Mouse (Mus musculus) liver, embryonic 11.5 days (tissue): ENCODE measurements at regions not wholly inside any gene's neighbourhood (a gene's known extent, or its start where the extent isn't known, plus 50 kb on each side); places are given as distances from the start of the nearest gene placed in this dataset.

Experiments
- ATAC-seq: fragments of 200-750 bp; cut with Nextera tagmentation; replicated peaks from 2 replicates; pipeline ENCODE4 v1.8.0; 2017; ENCODE audit warnings: moderate number of reproducible peaks, mild to moderate bottlenecking, moderate TSS enrichment, moderate library complexity; ENCODE audit not compliant: low FRiP score
- DNase-seq: peaks from one replicate; pipeline ENCODE4 v3.0.0-alpha.2; 2017; ENCODE audit warnings: low spot score
- H3K27ac ChIP-seq: fragments of 300-500 bp; sonication (generic); 2 replicates; pipeline ENCODE4 v1.5.1; 2014; ENCODE audit warnings: mild to moderate bottlenecking, low read depth, low read length, control low read depth
- H3K27me3 ChIP-seq: fragments of 300-500 bp; sonication (generic); replicated peaks from 2 replicates; pipeline ENCODE4 v1.6.1; 2014; ENCODE audit warnings: low read length, mixed read lengths; ENCODE audit not compliant: control insufficient read depth, insufficient read depth
- H3K36me3 ChIP-seq: fragments of 300-500 bp; sonication (generic); 2 replicates; pipeline ENCODE4 v1.6.1; 2014; ENCODE audit warnings: mild to moderate bottlenecking, low read length, moderate library complexity, mixed read lengths; ENCODE audit not compliant: control insufficient read depth, insufficient read depth
- H3K4me1 ChIP-seq: fragments of 300-500 bp; sonication (generic); replicated peaks from 2 replicates; pipeline ENCODE4 v1.6.1; 2014; ENCODE audit warnings: low read length, mixed read lengths; ENCODE audit not compliant: control insufficient read depth, insufficient read depth
- H3K4me2 ChIP-seq: fragments of 300-500 bp; sonication (generic); 2 replicates; pipeline ENCODE4 v1.6.1; 2014; ENCODE audit warnings: mild to moderate bottlenecking, control low read depth, moderate library complexity
- H3K4me3 ChIP-seq: fragments of 300-500 bp; sonication (generic); 2 replicates; pipeline ENCODE4 v1.5.1; 2014; ENCODE audit warnings: low read depth, low read length, control low read depth
- H3K9ac ChIP-seq: fragments of 300-500 bp; sonication (generic); 2 replicates; pipeline ENCODE4 v1.6.1; 2014; ENCODE audit warnings: low read depth, low read length, control low read depth
- H3K9me3 ChIP-seq: fragments of 300-500 bp; sonication (generic); 2 replicates; pipeline ENCODE4 v1.6.1; 2016; ENCODE audit warnings: low read length, inconsistent platforms, mixed read lengths; ENCODE audit not compliant: control insufficient read depth
- WGBS: fragments of 180-500 bp; shearing (Covaris S2); extraction: QIAGEN DNeasy Blood & Tissue Kit; methylation state at CpG from one replicate; pipeline ENCODE4 v1.1.7; 2014; 5-methylcytosine and 5-hydroxymethylcytosine counted together

DNA sequence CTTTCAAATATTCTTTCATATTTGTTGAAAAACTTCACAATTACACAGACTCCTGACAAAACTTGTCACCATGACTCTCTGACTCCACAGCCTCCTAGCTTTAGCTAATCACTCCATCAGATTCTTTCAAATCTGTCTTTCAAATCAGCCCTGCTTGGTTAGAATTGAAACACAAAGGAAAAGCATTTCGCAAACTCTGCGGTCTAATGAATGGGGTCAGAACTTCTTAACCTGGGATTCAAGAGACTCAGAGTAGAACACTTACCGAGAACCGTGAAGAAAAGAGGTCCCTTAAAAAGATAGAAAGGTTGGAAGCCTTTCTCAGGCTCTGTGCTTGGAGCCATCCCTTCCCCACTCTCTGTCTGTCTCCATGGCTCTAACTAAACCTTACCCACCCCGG lies 148.9 kb upstream of the Atp1b1 start:
- Histone ChIP-seq H3K4me3 (no peak overlapping the region), H3K36me3 (no peaks in the 10 kb centered on the region), H3K9me3 (no peaks in the 10 kb centered on the region), H3K4me1 (no peaks in the 10 kb centered on the region), H3K9ac (no peak overlapping the region), H3K27me3 (no peaks in the 10 kb centered on the region), H3K4me2 (no peak overlapping the region), H3K27ac (no peak overlapping the region)
- WGBS = 85% methylated on average over 5 of the region's 5 CpGs
- DNase-seq (no peak), ATAC-seq (no peak)

DNA sequence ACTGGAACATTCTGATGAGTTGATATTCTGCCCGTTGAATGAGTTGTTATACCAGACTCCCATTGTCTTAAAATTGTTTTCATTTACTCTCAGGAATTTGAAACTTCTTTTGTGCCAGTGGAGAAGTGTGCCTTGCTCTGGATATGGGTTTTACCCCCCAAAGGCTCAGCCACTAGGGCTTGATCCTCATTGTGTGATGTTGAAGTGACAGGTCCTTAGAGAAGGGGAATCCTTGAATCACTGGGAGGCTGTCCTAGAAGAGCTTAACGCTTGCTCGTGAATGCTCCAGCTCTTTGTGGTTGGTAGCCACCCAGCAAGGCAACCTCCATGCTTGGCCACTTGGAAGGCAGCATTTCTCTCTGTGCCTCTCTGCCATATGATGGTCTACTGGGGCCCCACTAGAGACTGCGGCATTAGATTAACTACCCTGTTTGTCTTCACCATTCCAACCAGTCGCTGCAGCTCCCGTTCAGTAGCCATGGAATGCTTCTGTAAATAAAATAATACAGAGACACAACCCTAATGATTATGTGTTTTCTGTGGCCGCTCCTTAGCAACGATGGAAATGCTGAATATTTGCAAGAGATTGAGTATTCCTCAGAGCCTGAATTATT lies 148.1 kb upstream of the Atp1b1 start:
- H3K4me2 ChIP-seq = no peak overlapping the region
- ATAC-seq (no peak), DNase-seq (no peak)
- 78% methylated on average over 8 of the region's 8 CpGs for WGBS
- no peak overlapping the region for H3K27ac ChIP-seq
- no peaks in the 10 kb centered on the region for H3K36me3 ChIP-seq
- no peaks in the 10 kb centered on the region for H3K9me3 ChIP-seq
- no peaks in the 10 kb centered on the region for H3K27me3 ChIP-seq
- H3K9ac ChIP-seq = no peak overlapping the region
- no peak overlapping the region for H3K4me3 ChIP-seq
- no peaks in the 10 kb centered on the region for H3K4me1 ChIP-seq

DNA sequence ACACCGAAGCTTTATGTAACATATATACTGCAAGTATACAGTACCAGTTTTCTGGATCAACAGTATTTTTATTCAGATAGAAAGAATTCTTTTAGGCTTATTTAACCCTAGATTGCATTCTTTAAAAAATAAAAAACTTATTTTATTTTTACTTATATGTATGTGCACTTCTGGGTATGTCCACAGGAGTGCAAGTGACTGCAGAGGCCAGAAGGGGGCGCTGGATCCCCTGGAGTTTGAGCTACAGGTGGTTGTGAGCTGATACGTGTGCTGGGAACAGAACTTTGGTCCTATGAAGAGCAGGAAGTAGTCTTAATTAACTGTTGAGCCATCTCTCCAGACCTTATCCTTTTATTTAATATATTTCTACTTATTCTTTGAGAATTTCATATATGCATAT lies 145.3 kb upstream of the Atp1b1 start:
- DNase-seq (no peak), ATAC-seq (no peak)
- no peak overlapping the region for H3K9ac ChIP-seq
- H3K27ac ChIP-seq = no peak overlapping the region
- no peak overlapping the region for H3K4me3 ChIP-seq
- WGBS = 64% methylated on average over 3 of the region's 3 CpGs
- H3K4me1 ChIP-seq = no peaks in the 10 kb centered on the region
- no peaks in the 10 kb centered on the region for H3K36me3 ChIP-seq
- H3K4me2 ChIP-seq = no peak overlapping the region
- no peaks in the 10 kb centered on the region for H3K27me3 ChIP-seq
- H3K9me3 ChIP-seq = no peaks in the 10 kb centered on the region

DNA sequence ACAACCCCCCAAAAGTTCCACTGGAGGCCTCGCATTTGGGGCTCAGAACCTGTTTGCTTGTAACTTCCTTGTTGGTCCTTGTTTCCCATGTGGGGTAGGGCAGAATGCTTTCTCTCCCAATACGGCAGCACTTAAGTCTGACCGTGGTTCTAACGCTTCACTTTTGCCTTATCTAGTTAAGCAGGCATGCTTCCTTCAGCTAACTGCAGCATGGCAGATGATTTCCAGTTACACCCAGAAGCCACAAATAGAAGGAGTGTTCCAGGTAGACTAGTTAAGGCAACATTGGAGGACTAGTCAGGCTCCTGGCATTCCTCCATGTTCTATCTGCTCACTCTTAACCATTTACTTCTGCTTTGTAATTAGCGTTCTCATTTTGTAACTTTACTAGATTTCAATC lies 144.4 kb upstream of the Atp1b1 start:
- H3K9ac ChIP-seq = no peak overlapping the region
- WGBS = 78% methylated on average over 5 of the region's 5 CpGs
- no peaks in the 10 kb centered on the region for H3K4me1 ChIP-seq
- peak; percentile 78 for ATAC-seq
- no peak for DNase-seq
- H3K9me3 ChIP-seq = no peaks in the 10 kb centered on the region
- H3K27me3 ChIP-seq = no peaks in the 10 kb centered on the region
- no peak overlapping the region for H3K4me2 ChIP-seq
- H3K4me3 ChIP-seq = no peak overlapping the region
- H3K27ac ChIP-seq = no peak overlapping the region
- no peaks in the 10 kb centered on the region for H3K36me3 ChIP-seq

DNA sequence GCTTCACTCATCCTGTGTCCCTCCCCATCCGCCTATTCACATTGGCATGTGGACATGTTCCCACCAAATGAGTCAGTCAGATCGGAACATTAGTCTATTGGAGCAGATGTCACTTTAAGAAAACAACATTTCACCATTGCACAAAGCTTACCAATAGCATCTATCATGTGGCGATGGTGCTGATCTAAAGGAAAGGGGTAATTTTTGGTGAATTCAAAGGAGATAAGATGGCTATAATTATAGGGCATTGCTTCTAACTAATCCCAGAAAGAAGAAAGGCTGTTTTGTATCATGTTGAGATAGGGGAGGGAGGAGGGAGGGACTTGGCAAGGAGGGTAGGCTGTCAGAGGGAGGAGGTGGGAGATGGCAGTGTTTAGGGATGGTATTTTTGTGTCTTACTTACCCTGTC lies 132.1 kb upstream of the Atp1b1 start:
- Histone ChIP-seq H3K9me3 (no peaks in the 10 kb centered on the region), H3K36me3 (no peaks in the 10 kb centered on the region), H3K4me1 (no peaks in the 10 kb centered on the region), H3K27me3 (no peaks in the 10 kb centered on the region), H3K9ac (no peak overlapping the region), H3K4me3 (no peak overlapping the region), H3K27ac (no peak overlapping the region), H3K4me2 (no peak overlapping the region)
- no peak for DNase-seq
- 83% methylated on average over 3 of the region's 3 CpGs for WGBS
- ATAC-seq = no peak

DNA sequence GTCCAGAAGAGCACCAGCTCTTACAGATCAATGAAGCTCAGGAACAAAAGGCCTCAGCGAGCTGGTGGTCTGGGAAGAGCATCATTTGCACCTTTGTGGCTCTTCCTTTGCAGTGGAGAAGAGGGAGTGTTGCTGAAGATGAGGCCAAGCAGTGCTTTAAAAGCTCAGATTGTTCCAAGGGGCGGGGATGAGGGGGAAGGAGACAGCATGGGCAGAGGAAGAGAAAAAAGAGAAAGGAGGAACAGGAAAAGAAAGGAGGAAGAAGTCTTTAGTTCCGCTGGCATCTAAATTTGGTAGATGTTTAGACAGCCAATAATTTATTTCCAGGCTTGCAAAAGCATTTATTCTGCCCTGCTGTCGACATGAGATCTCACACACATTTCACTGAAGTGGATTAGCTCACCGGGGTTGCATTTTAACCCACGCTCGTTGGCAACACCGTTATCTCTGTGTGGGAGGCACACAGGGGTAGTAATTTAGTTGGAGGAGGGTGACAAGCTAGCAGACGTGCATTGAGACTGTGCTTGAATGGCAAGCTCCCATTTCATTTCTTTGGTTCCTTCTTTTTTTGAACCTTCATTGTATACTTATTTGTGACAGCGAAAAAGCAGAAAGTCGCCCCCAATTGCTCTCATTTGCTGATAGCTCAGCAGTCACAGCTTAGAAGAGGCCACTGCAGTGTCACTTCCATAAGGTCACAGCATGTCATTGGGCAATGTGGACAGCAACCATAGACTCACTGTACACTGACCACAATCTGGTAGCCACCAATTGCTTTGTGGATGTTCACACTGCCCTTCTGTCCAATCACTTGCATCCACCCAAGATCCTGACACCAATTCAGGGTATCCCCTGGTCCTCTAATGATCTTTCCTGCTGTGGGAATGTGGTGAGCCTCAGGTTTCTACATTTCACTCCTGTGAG lies 128.2 kb upstream of the Atp1b1 start:
- DNase-seq (no peak), ATAC-seq (no peak)
- no peak overlapping the region for H3K27ac ChIP-seq
- no peaks in the 10 kb centered on the region for H3K36me3 ChIP-seq
- no peaks in the 10 kb centered on the region for H3K9me3 ChIP-seq
- no peak overlapping the region for H3K4me2 ChIP-seq
- no peak overlapping the region for H3K4me3 ChIP-seq
- no peaks in the 10 kb centered on the region for H3K27me3 ChIP-seq
- no peaks in the 10 kb centered on the region for H3K4me1 ChIP-seq
- WGBS = 42% methylated on average over 11 of the region's 11 CpGs
- H3K9ac ChIP-seq = no peak overlapping the region

DNA sequence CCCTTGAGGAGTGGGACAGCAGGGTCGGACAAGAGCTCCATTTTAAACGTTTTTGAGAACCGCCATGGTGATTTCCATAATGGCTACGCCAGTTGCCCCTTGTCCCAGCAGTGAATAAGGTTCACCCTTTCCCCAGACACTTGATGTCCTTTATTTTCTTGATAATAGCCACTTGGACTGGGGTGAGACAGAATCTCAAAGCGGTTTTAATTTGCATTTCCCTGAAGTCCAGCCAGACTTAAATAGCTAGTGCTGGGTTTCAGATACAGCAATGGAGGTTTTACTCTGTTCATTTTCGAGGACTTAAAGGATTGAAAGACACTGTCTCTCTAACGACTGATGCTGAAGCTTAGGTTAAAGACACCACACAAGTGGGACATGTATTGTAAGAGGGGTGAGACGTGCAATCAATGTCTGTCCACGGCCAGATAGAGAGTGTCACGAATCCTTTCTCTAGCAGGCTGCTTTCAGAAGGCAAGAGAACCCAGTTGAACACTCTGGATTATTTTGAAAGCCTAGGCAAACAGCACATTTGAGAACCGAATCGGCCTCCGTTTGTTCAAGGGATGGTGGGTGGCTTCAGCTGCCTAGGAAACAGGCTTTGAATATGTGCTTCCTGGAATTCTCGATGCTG lies 118.8 kb upstream of the Atp1b1 start:
- H3K4me2 ChIP-seq = no peak overlapping the region
- 77% methylated on average over 14 of the region's 14 CpGs for WGBS
- no peak for ATAC-seq
- H3K9ac ChIP-seq = no peak overlapping the region
- H3K4me1 ChIP-seq = no peaks in the 10 kb centered on the region
- no peak overlapping the region for H3K4me3 ChIP-seq
- H3K9me3 ChIP-seq = no peaks in the 10 kb centered on the region
- no peaks in the 10 kb centered on the region for H3K36me3 ChIP-seq
- no peak overlapping the region for H3K27ac ChIP-seq
- no peaks in the 10 kb centered on the region for H3K27me3 ChIP-seq
- DNase-seq = no peak

DNA sequence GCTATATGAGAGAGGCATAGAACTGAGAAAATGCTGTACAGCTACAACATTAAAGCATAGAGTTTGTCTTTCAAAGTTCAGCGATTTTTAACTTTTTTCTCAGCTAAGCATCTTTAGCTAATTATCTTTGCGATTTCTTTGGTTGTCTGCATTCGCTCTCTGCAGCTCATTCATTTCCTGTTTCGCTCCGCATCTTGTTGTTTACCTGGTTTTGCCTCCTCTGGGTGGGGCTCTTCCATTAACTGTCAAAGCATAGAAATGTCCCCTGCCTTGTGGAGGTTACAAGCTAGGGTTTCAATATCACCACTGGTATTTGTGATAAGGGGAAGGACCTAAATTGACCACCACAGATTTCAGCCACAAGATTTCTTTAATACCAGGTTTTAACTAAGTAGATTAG lies 115.5 kb upstream of the Atp1b1 start:
- Histone ChIP-seq H3K4me2 (no peak overlapping the region), H3K4me1 (no peaks in the 10 kb centered on the region), H3K9ac (no peak overlapping the region), H3K27ac (no peak overlapping the region), H3K36me3 (no peaks in the 10 kb centered on the region), H3K27me3 (no peaks in the 10 kb centered on the region), H3K4me3 (no peak overlapping the region), H3K9me3 (no peaks in the 10 kb centered on the region)
- WGBS = 86% methylated on average over 5 of the region's 5 CpGs
- ATAC-seq (no peak), DNase-seq (no peak)
